Mouse (Mus musculus) heart, embryonic 12.5 days (tissue): ENCODE results near the gene 4933402N03Rik. TPM values are rescaled to one million over a fixed set of nuclear protein-coding genes. Genes with fewer than 3 reads are reported as not detected.

Experiments
- ATAC-seq: fragments of 200-750 bp; cut with Nextera tagmentation; 2 replicates; pipeline ENCODE4 v1.8.0; 2017; ENCODE audit warnings: moderate TSS enrichment, moderate library complexity; ENCODE audit not compliant: insufficient number of reproducible peaks, low FRiP score
- H3K27ac ChIP-seq: fragments of 300-500 bp; sonication (generic); 2 replicates; pipeline ENCODE4 v1.5.1; 2016; ENCODE audit warnings: mild to moderate bottlenecking, moderate library complexity; ENCODE audit not compliant: poor library complexity, severe bottlenecking
- H3K27me3 ChIP-seq: fragments of 300-500 bp; sonication (generic); replicated peaks from 2 replicates; pipeline ENCODE4 v1.6.1; 2016; ENCODE audit warnings: mild to moderate bottlenecking, moderate library complexity
- H3K36me3 ChIP-seq: fragments of 300-500 bp; sonication (generic); 2 replicates; pipeline ENCODE4 v1.6.1; 2016; ENCODE audit warnings: mild to moderate bottlenecking, moderate library complexity
- H3K4me1 ChIP-seq: fragments of 300-500 bp; sonication (generic); replicated peaks from 2 replicates; pipeline ENCODE4 v1.6.1; 2016; ENCODE audit warnings: mild to moderate bottlenecking
- H3K4me2 ChIP-seq: fragments of 300-500 bp; sonication (generic); 2 replicates; pipeline ENCODE4 v1.6.1; 2016; ENCODE audit warnings: mild to moderate bottlenecking, moderate library complexity
- H3K4me3 ChIP-seq: fragments of 300-500 bp; sonication (generic); 2 replicates; pipeline ENCODE4 v1.5.1; 2016; ENCODE audit warnings: mild to moderate bottlenecking
- H3K9ac ChIP-seq: fragments of 300-500 bp; sonication (generic); 2 replicates; pipeline ENCODE4 v1.6.1; 2016; ENCODE audit warnings: mild to moderate bottlenecking, moderate library complexity
- H3K9me3 ChIP-seq: fragments of 300-500 bp; sonication (generic); replicated peaks from 2 replicates; pipeline ENCODE4 v1.6.1; 2016; ENCODE audit warnings: mild to moderate bottlenecking, moderate library complexity
- WGBS: fragments of 180-500 bp; shearing (Covaris S2); methylation state at CpG from one replicate; pipeline ENCODE4 v1.1.7; 2016; 5-methylcytosine and 5-hydroxymethylcytosine counted together
- polyA plus RNA-seq: library from polyadenylated mRNA; unstranded; fragments of >200 nt; fragmentation: Nextera tagmentation; extraction: Ambion mirVana; gene quantifications from 2 replicates; pipeline ENCODE4 v1.2.1, GENCODE M21; 2016

The 4933402N03Rik gene
- polyA plus RNA-seq, 1 experiment from 2014 or later: not detected

DNA sequence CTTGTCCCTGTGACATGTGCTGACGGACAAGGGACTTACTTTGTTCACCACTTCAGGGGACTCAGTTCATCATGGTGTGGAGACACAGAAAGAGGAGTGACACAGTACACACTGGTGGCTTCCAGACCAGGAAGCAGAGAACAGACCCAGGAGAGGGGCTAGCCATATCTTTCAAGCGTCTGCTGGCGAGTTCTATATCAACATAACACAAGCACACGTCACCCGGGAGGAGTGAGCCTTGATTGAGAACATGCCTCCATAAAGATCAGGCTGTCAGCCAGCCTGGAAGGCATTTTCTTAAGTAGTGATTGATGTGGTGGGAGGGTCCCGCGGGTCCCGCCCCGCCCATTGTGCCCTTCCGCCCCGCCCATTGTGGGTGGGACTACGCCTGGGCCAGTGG, 16.1 kb downstream of the 4933402N03Rik start:
- no peaks in the 10 kb centered on the region for H3K36me3 ChIP-seq
- no peak overlapping the region for H3K4me3 ChIP-seq
- peaks cover 19% of the 10 kb centered on the region; the same call in 1 of the 2 replicates for H3K27me3 ChIP-seq
- no peak overlapping the region for H3K9ac ChIP-seq
- no peaks in the 10 kb centered on the region for H3K4me1 ChIP-seq
- no peak overlapping the region for H3K4me2 ChIP-seq
- WGBS: 41% methylated on average over 12 of the region's 12 CpGs
- no peak overlapping the region for H3K27ac ChIP-seq
- H3K9me3 ChIP-seq: peaks cover 5% of the 10 kb centered on the region
- peak; percentile 53; the same call in 1 of the 2 replicates for ATAC-seq

DNA sequence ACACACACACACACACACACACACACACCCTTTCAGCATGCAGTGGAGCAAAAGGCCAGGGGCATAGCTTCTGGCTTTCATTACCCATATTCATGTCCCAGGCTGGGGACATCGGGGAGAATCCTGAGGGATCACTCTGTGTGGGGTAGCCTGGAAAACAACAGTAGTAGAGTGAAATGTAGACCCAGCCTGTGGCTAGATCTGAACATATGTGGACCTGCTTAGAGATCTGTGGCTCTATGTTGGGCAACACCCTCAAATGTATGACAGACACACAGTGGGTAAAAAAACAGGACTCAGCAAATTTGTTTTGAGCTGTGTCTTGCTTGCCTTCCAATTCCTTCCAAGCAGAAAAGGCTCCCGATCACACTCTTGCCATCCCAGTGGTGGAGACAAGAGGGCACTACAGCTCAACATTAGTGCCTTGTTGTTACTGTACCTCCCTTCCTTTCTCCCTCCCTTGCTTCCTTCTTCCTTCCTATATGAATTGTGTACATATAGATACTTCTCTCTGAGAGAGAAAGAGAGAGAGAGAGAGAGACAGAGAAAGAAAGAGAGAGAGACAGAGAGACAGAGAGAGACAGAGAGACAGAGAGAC, 23.8 kb downstream of the 4933402N03Rik start:
- Histone ChIP-seq H3K9me3 (peaks cover 9% of the 10 kb centered on the region), H3K4me2 (no peak overlapping the region), H3K27ac (no peak overlapping the region), H3K36me3 (no peaks in the 10 kb centered on the region), H3K4me1 (no peaks in the 10 kb centered on the region), H3K9ac (no peak overlapping the region), H3K27me3 (peaks cover 17% of the 10 kb centered on the region; the same call in 1 of the 2 replicates), H3K4me3 (no peak overlapping the region)
- ATAC-seq: no peak
- WGBS: 78% methylated on average over 2 of the region's 2 CpGs

DNA sequence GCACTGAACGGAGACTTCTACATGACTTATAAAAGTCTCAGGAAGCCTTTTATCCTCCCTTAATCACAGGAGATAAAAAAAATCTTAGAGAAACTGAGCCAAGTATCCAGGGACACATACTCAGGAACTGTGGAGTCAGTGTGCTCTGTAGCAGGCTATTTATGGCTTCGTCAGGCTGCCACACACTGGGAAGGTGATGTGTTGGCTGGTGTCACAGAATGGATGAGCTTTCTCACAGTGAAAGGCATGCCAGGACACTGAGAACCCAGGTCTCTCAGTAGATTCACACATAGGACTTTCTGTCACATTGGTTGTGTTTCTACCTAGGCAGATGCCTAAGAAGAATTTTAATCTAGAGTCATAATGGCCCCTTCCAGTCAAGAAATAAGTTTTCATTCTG, 31.7 kb downstream of the 4933402N03Rik start:
- Histone ChIP-seq H3K9me3 (no peaks in the 10 kb centered on the region; the same call in 1 of the 2 replicates), H3K27me3 (0 out of 2 replicates have a peak, but pooled peaks cover 4% of the 10 kb centered on the region), H3K4me3 (no peak overlapping the region), H3K4me2 (no peak overlapping the region), H3K27ac (no peak overlapping the region), H3K36me3 (no peaks in the 10 kb centered on the region), H3K9ac (no peak overlapping the region), H3K4me1 (peaks cover 10% of the 10 kb centered on the region; the same call in 1 of the 2 replicates)
- ATAC-seq: no peak
- WGBS: 56% methylated on average over 2 of the region's 2 CpGs

DNA sequence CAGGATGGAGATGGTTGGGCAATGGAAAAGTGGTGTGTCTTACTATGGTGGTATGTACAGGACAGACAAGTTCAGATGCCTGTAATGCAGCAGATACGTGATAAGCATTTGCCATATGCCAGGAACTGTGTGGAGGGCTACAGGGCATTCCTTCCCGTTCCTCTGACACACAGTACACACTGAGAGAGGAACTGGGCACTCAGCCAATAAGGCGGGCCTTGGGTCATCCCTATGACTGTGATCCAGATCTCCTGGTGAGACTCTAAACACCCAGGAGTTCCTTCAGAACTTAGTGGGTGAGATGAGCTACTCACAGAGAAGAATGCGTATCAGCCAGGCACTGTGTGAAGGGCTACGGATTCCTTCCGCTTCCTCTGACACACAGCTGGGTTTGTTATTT, 32.4 kb downstream of the 4933402N03Rik start:
- Histone ChIP-seq H3K9me3 (no peaks in the 10 kb centered on the region; the same call in 1 of the 2 replicates), H3K36me3 (no peaks in the 10 kb centered on the region), H3K27me3 (no peaks in the 10 kb centered on the region), H3K27ac (no peak overlapping the region), H3K9ac (no peak overlapping the region), H3K4me2 (no peak overlapping the region), H3K4me3 (no peak overlapping the region), H3K4me1 (peaks cover 10% of the 10 kb centered on the region; the same call in 1 of the 2 replicates)
- WGBS: 35% methylated on average over 6 of the region's 6 CpGs
- ATAC-seq: no peak

DNA sequence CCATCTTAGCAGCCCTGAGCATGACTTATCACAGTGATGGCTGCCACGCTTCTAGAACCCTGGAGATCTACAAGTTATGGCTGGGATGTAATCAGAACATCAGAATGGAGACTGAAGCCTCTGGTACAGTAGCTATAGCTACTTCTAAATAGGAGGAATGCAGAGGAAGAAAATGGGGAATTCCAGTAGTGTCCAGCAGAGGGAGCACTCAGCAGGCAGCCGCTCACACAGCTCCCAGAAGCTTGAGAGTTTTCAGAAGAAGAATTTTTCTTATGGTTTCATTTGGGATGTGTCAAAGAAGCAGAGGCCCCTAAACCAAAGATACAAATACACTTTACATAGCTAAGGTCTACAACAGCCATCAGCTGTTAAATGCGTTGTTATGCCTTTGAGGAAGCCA, 33.6 kb downstream of the 4933402N03Rik start:
- Histone ChIP-seq H3K36me3 (no peaks in the 10 kb centered on the region), H3K27me3 (no peaks in the 10 kb centered on the region), H3K4me3 (no peak overlapping the region), H3K4me1 (peaks cover 10% of the 10 kb centered on the region; the same call in 1 of the 2 replicates), H3K27ac (no peak overlapping the region), H3K4me2 (no peak overlapping the region), H3K9me3 (no peaks in the 10 kb centered on the region; the same call in 1 of the 2 replicates), H3K9ac (no peak overlapping the region)
- 34% methylated on average over 3 of the region's 3 CpGs for WGBS
- no peak for ATAC-seq

Other genes with a start within 250 kb of the 4933402N03Rik start
- gene Htra1, start 210.2 kb downstream of the 4933402N03Rik start, polyA plus RNA-seq: 72.8 and 75.2 TPM in 2 replicates
- 0.37 TPM in 1 of 2 replicates, not detected in the other for gene Dmbt1, start 114.3 kb downstream of the 4933402N03Rik start, polyA plus RNA-seq
- gene 5430419D17Rik, start 28.1 kb upstream of the 4933402N03Rik start, polyA plus RNA-seq: 0.18 and 0.27 TPM in 2 replicates
- gene Cuzd1, start 176.0 kb upstream of the 4933402N03Rik start, polyA plus RNA-seq: 0.62 and 0.91 TPM in 2 replicates
- not detected in 2 replicates for gene Fam24b, start 183.2 kb upstream of the 4933402N03Rik start, polyA plus RNA-seq
- not detected in 2 replicates for gene Fam24a, start 187.6 kb upstream of the 4933402N03Rik start, polyA plus RNA-seq
- 17.7 and 20.3 TPM in 2 replicates for gene 2310057M21Rik, start 216.4 kb upstream of the 4933402N03Rik start, polyA plus RNA-seq
- gene Pstk, start 224.8 kb upstream of the 4933402N03Rik start, polyA plus RNA-seq: 86.6 and 96.7 TPM in 2 replicates